ENCODE assay signal across 10 mouse cellular contexts in genomic region chr11:21326770-21327169, GRCm38 (mm10). TPM values are rescaled to one million over a fixed set of nuclear protein-coding genes. Genes with fewer than 3 reads are reported as not detected.
DNase-seq lines count a peak whose midpoint lies in the region; ATAC-seq and TF ChIP-seq lines count a peak whose summit lies in the region.
"Had no signal": no experiment of that assay in that cellular context is flagged by ENCODE, and none has a peak within 500 bp of the region (broad histone marks: within the 10 kb centered on the region; RNA-seq: fewer than 3 reads in every experiment).

No protein-coding gene starts in this region.

- intact Hi-C loops in heart, postnatal 25 days (cut with DNase I): no loop called here

- no peaks in the 10 kb centered on the region for H3K4me1 ChIP-seq in limb, embryonic 14.5 days (ENCODE audit: control insufficient read depth, insufficient read depth, low read length)
- no peaks in the 10 kb centered on the region for H3K4me1 ChIP-seq in limb, embryonic 10.5 days
- no peaks in the 10 kb centered on the region for H3K4me1 ChIP-seq in ES-Bruce4 (ENCODE audit: control insufficient read depth, insufficient read depth, low read length)
- no peaks in the 10 kb centered on the region for H3K4me1 ChIP-seq in thymus, adult 2 months (replicated peaks; ENCODE audit: control insufficient read depth, insufficient read depth, low read length)

- ATAC-seq in limb, embryonic 14.5 days (ENCODE audit: low FRiP score, low read depth): peak; percentile 39; the same call in 1 of the 2 replicates

- DNase-seq in heart, postnatal 4 days: peak; percentile 20
- no peak for DNase-seq in heart, postnatal 25 days (ENCODE audit: low spot score)
- no peak for DNase-seq in limb, embryonic 14.5 days (ENCODE audit: low spot score)
- no peak for DNase-seq in limb, embryonic 10.5 days (ENCODE audit: low spot score)
- DNase-seq in brain, embryonic 14.5 days (ENCODE audit: low read depth): no peak
- no peak for DNase-seq in T-cell, adult 2 months (ENCODE audit: low spot score)
- no peak for DNase-seq in thymus, adult 2 months
- DNase-seq: gastrocnemius, postnatal 10 days; heart, postnatal 10 days had no signal

- WGBS in limb, embryonic 14.5 days: 57% methylated on average over 2 of the region's 2 CpGs
- WGBS in limb, embryonic 10.5 days: 74% methylated on average over 2 of the region's 2 CpGs
- WGBS in thymus, adult 2 months: 96% methylated on average over 2 of the region's 2 CpGs

- H3K27ac ChIP-seq in limb, embryonic 14.5 days (replicated peaks; ENCODE audit: low read depth, low read length): no peak overlapping the region
- H3K27ac ChIP-seq in limb, embryonic 10.5 days: no peak overlapping the region
- H3K27ac ChIP-seq in ES-Bruce4 (ENCODE audit: insufficient read depth, low read length): no peak overlapping the region
- no peak overlapping the region for H3K27ac ChIP-seq in thymus, adult 2 months (ENCODE audit: control insufficient read depth, insufficient read depth, low read length)

- H3K4me3 ChIP-seq in limb, embryonic 14.5 days (replicated peaks; ENCODE audit: low read length): no peak overlapping the region
- H3K4me3 ChIP-seq in limb, embryonic 10.5 days: no peak overlapping the region
- no peak overlapping the region for H3K4me3 ChIP-seq in ES-Bruce4 (ENCODE audit: low read depth, low read length)
- H3K4me3 ChIP-seq in thymus, adult 2 months (ENCODE audit: control insufficient read depth, insufficient read depth, low read length): no peak overlapping the region

- peak; percentile 41 for TF ChIP-seq CTCF in ES-Bruce4 (IDR thresholded peaks at IDR 0.05; ENCODE audit: low read depth, low read length)
- peak; percentile 29; the same call in 1 of the 2 replicates for TF ChIP-seq CTCF in brain, embryonic 14.5 days (IDR thresholded peaks at IDR 0.05; ENCODE audit: borderline replicate concordance, extremely low read depth, insufficient read depth, insufficient read length)
- TF ChIP-seq CTCF in thymus, adult 2 months (IDR thresholded peaks at IDR 0.05; ENCODE audit: borderline replicate concordance, control insufficient read depth, extremely low read depth, insufficient read depth, low read length, poor library complexity): no peak

- H3K9ac ChIP-seq in limb, embryonic 14.5 days (ENCODE audit: low read depth, low read length, severe bottlenecking): no peak overlapping the region
- H3K9ac ChIP-seq in ES-Bruce4 (ENCODE audit: low read depth, poor library complexity, severe bottlenecking): no peak overlapping the region

- no peaks in the 10 kb centered on the region for H3K27me3 ChIP-seq in limb, embryonic 14.5 days (ENCODE audit: control insufficient read depth, insufficient read depth, low read length)
- no peaks in the 10 kb centered on the region for H3K27me3 ChIP-seq in limb, embryonic 10.5 days (ENCODE audit: low read depth, poor library complexity, severe bottlenecking)
- no peaks in the 10 kb centered on the region for H3K27me3 ChIP-seq in ES-Bruce4 (ENCODE audit: control insufficient read depth, insufficient read depth, low read length, poor library complexity, severe bottlenecking)
- no peaks in the 10 kb centered on the region for H3K27me3 ChIP-seq in thymus, adult 2 months (ENCODE audit: control insufficient read depth, insufficient read depth, low read length)

- no peak for TF ChIP-seq POLR2A in limb, embryonic 14.5 days (IDR thresholded peaks at IDR 0.05; ENCODE audit: borderline replicate concordance, extremely low read depth, insufficient read depth, insufficient read length)
- no peak for TF ChIP-seq POLR2A in ES-Bruce4 (IDR thresholded peaks at IDR 0.05; ENCODE audit: insufficient read depth, low read length)
- no peak for TF ChIP-seq POLR2A in brain, embryonic 14.5 days (IDR thresholded peaks at IDR 0.05; ENCODE audit: borderline replicate concordance, extremely low read depth, insufficient read depth, insufficient read length, poor library complexity, severe bottlenecking)
- no peak for TF ChIP-seq POLR2A in thymus, adult 2 months (IDR thresholded peaks at IDR 0.05; ENCODE audit: control insufficient read depth, extremely low read depth, insufficient read depth, low read length, poor library complexity)

- H3K4me2 ChIP-seq in limb, embryonic 14.5 days (replicated peaks; ENCODE audit: low read depth, low read length, severe bottlenecking): no peak overlapping the region

- TF ChIP-seq EP300 in ES-Bruce4 (IDR thresholded peaks at IDR 0.05; ENCODE audit: insufficient read depth, low read depth, low read length): no peak

- H3K9me3 ChIP-seq in limb, embryonic 14.5 days (ENCODE audit: control insufficient read depth, low read length): no peaks in the 10 kb centered on the region
- no peaks in the 10 kb centered on the region for H3K9me3 ChIP-seq in limb, embryonic 10.5 days (replicated peaks)
- H3K9me3 ChIP-seq in ES-Bruce4 (replicated peaks; ENCODE audit: control insufficient read depth, insufficient read depth, low read length, poor library complexity, severe bottlenecking): no peaks in the 10 kb centered on the region

- H3K36me3 ChIP-seq in limb, embryonic 14.5 days (ENCODE audit: control insufficient read depth, insufficient read depth, low read length): peaks cover 71% of the 10 kb centered on the region
- H3K36me3 ChIP-seq in limb, embryonic 10.5 days: peaks cover 78% of the 10 kb centered on the region
- peaks cover 2% of the 10 kb centered on the region for H3K36me3 ChIP-seq in ES-Bruce4 (ENCODE audit: control insufficient read depth, insufficient read depth, low read length, poor library complexity, severe bottlenecking)
- H3K36me3 ChIP-seq in thymus, adult 2 months (ENCODE audit: control insufficient read depth, insufficient read depth, low read length): peaks cover 27% of the 10 kb centered on the region

RNA-seq across cellular contexts. Expression of gene Ugp2, which starts 44.2 kb away (rescaled TPM):
- 100 to 1,000 TPM; 216 to 221 TPM for total RNA-seq in heart, postnatal 4 days (2021)
- total RNA-seq in heart, postnatal 25 days (2021): 100 to 1,000 TPM; 206 to 224 TPM
- 38.9 and 53.3 TPM in 2 replicates for polyA plus RNA-seq in limb, embryonic 14.5 days (2012; rRNA removed)
- 95.5 and 104 TPM in 2 replicates for polyA plus RNA-seq in limb, embryonic 14.5 days (2014; fragmentation: Nextera tagmentation; extraction: Ambion mirVana)
- 45.3 and 55.7 TPM in 2 replicates for polyA plus RNA-seq in limb, embryonic 10.5 days (2016; fragmentation: Nextera tagmentation; extraction: Ambion mirVana)
- 28.9 and 39.9 TPM in 2 replicates for polyA plus RNA-seq in ES-Bruce4 (2011; ENCODE audit: insufficient read depth, insufficient read length, low read depth, missing spikeins)
- polyA plus RNA-seq in brain, embryonic 14.5 days (2012; rRNA removed): 23.2 and 29.0 TPM in 2 replicates
- 3.7 TPM in 2 replicates for polyA plus RNA-seq in thymus, adult 2 months (2012; rRNA removed)
